Mouse (Mus musculus): ENCODE data around the gene 9930111J21Rik2. TPM values are rescaled to one million over a fixed set of nuclear protein-coding genes. Genes with fewer than 3 reads are reported as not detected.

9930111J21Rik2 gene
- polyA plus RNA-seq, 1 experiment from 2014 or later: 0.48 TPM

GRCm38 (mm10) chr11:49086858-49087361 is 35.9 kb upstream of the 9930111J21Rik2 start:
- H3K36me3 ChIP-seq (ENCODE audit: control insufficient read depth, insufficient read depth): no peaks in the 10 kb centered on the region
- no peak for TF ChIP-seq CTCF (IDR thresholded peaks at IDR 0.05; ENCODE audit: low read depth)
- 59% methylated on average over 6 of the region's 6 CpGs for WGBS
- peak overlapping the region; percentile 41; the same call in 1 of the 2 replicates for H3K27ac ChIP-seq (ENCODE audit: low read depth, low read length)
- peak overlapping the region; percentile 67 for H3K4me2 ChIP-seq (replicated peaks; ENCODE audit: low read depth)
- H3K9me3 ChIP-seq (ENCODE audit: control insufficient read depth): no peaks in the 10 kb centered on the region
- ATAC-seq: no peak
- H3K4me1 ChIP-seq (replicated peaks; ENCODE audit: control insufficient read depth, insufficient read depth, low read length): peaks cover 12% of the 10 kb centered on the region; the same call in 1 of the 2 replicates
- H3K9ac ChIP-seq (ENCODE audit: low read depth, low read length): peak overlapping the region; percentile 43; the same call in 1 of the 2 replicates
- H3K27me3 ChIP-seq (replicated peaks; ENCODE audit: control insufficient read depth, insufficient read depth, low read length): no peaks in the 10 kb centered on the region
- H3K4me3 ChIP-seq (ENCODE audit: low read depth, low read length): peak overlapping the region; percentile 28; the same call in 1 of the 2 replicates

DNA sequence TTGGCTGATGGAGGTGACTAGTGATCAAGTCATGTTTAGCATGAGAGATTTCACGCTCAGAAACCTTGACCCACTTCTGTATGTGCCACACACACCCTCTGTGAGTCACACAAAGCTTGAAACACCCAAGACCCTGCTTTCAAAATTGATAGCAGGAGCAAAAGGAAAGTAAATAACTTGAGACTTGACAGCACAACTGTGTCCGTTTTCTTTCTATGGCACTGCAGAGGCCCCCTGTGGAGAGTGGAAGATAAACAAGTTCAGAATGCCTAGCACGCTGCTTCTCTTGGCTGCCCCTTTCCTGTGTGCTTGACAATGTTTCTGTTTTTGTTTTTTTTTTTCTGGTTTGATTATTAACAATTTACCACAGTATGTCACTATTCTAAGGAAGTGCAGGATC is 33.8 kb upstream of the 9930111J21Rik2 start:
- H3K4me1 ChIP-seq (replicated peaks; ENCODE audit: control insufficient read depth, insufficient read depth, low read length): peaks cover 7% of the 10 kb centered on the region; the same call in 1 of the 2 replicates
- no peak overlapping the region for H3K27ac ChIP-seq (ENCODE audit: low read depth, low read length)
- no peaks in the 10 kb centered on the region for H3K9me3 ChIP-seq (ENCODE audit: control insufficient read depth)
- H3K36me3 ChIP-seq (ENCODE audit: control insufficient read depth, insufficient read depth): no peaks in the 10 kb centered on the region
- TF ChIP-seq CTCF (IDR thresholded peaks at IDR 0.05; ENCODE audit: low read depth): peak; percentile 61
- no peak for ATAC-seq
- no peak overlapping the region for H3K4me2 ChIP-seq (replicated peaks; ENCODE audit: low read depth)
- H3K27me3 ChIP-seq (replicated peaks; ENCODE audit: control insufficient read depth, insufficient read depth, low read length): no peaks in the 10 kb centered on the region
- WGBS: 18% methylated on average over 3 of the region's 3 CpGs
- no peak overlapping the region for H3K9ac ChIP-seq (ENCODE audit: low read depth, low read length)
- H3K4me3 ChIP-seq (ENCODE audit: low read depth, low read length): no peak overlapping the region

DNA sequence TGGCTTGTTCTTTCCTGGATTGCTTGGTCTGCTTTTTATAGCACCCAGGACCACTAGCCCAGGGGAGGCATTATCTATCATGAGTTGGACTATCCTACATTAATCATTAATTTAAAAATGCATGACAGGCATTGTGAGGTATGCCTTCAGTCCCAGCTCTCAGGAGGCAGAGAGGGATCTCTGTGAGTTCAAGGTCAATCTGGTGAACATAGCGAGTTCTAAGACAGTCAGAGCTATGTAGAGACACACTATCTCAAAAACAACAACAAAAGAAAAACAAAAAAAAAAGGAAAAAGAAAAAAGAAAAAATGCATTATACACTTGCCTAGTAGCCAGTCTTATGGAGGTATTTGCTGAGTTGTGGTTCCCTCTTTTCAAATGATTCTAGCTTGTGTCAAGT is 33.3 kb upstream of the 9930111J21Rik2 start:
- Histone ChIP-seq H3K27ac (ENCODE audit: low read depth, low read length) (no peak overlapping the region), H3K4me3 (ENCODE audit: low read depth, low read length) (no peak overlapping the region), H3K4me1 (replicated peaks; ENCODE audit: control insufficient read depth, insufficient read depth, low read length) (peaks cover 6% of the 10 kb centered on the region; the same call in 1 of the 2 replicates), H3K4me2 (replicated peaks; ENCODE audit: low read depth) (no peak overlapping the region), H3K9me3 (ENCODE audit: control insufficient read depth) (no peaks in the 10 kb centered on the region), H3K36me3 (ENCODE audit: control insufficient read depth, insufficient read depth) (no peaks in the 10 kb centered on the region), H3K9ac (ENCODE audit: low read depth, low read length) (no peak overlapping the region), H3K27me3 (replicated peaks; ENCODE audit: control insufficient read depth, insufficient read depth, low read length) (no peaks in the 10 kb centered on the region)
- 48% methylated on average over 1 of the region's 1 CpGs for WGBS
- no peak for ATAC-seq
- TF ChIP-seq CTCF (IDR thresholded peaks at IDR 0.05; ENCODE audit: low read depth): no peak

- no peak for ATAC-seq
- no peak overlapping the region for H3K27ac ChIP-seq (ENCODE audit: low read depth, low read length)
- H3K9ac ChIP-seq (ENCODE audit: low read depth, low read length): no peak overlapping the region
- no peaks in the 10 kb centered on the region for H3K36me3 ChIP-seq (ENCODE audit: control insufficient read depth, insufficient read depth)
- H3K27me3 ChIP-seq (replicated peaks; ENCODE audit: control insufficient read depth, insufficient read depth, low read length): no peaks in the 10 kb centered on the region
- H3K4me3 ChIP-seq (ENCODE audit: low read depth, low read length): no peak overlapping the region
- H3K4me2 ChIP-seq (replicated peaks; ENCODE audit: low read depth): no peak overlapping the region
- 82% methylated on average over 3 of the region's 3 CpGs for WGBS
- TF ChIP-seq CTCF (IDR thresholded peaks at IDR 0.05; ENCODE audit: low read depth): no peak
- H3K9me3 ChIP-seq (ENCODE audit: control insufficient read depth): no peaks in the 10 kb centered on the region
- H3K4me1 ChIP-seq (replicated peaks; ENCODE audit: control insufficient read depth, insufficient read depth, low read length): peaks cover 4% of the 10 kb centered on the region; the same call in 1 of the 2 replicates
Observed at GRCm38 (mm10) chr11:49083808-49084207, 32.8 kb upstream of the 9930111J21Rik2 start.

GRCm38 (mm10) chr11:49083146-49083545 is 32.1 kb upstream of the 9930111J21Rik2 start:
- Histone ChIP-seq H3K4me3 (ENCODE audit: low read depth, low read length) (no peak overlapping the region), H3K27me3 (replicated peaks; ENCODE audit: control insufficient read depth, insufficient read depth, low read length) (no peaks in the 10 kb centered on the region), H3K9ac (ENCODE audit: low read depth, low read length) (no peak overlapping the region), H3K27ac (ENCODE audit: low read depth, low read length) (no peak overlapping the region), H3K4me1 (replicated peaks; ENCODE audit: control insufficient read depth, insufficient read depth, low read length) (peaks cover 9% of the 10 kb centered on the region), H3K4me2 (replicated peaks; ENCODE audit: low read depth) (no peak overlapping the region), H3K9me3 (ENCODE audit: control insufficient read depth) (no peaks in the 10 kb centered on the region), H3K36me3 (ENCODE audit: control insufficient read depth, insufficient read depth) (no peaks in the 10 kb centered on the region)
- 0 out of 2 replicates have a peak, but pooled peaks have one; percentile 20 for ATAC-seq
- WGBS: 67% methylated on average over 1 of the region's 1 CpGs
- no peak for TF ChIP-seq CTCF (IDR thresholded peaks at IDR 0.05; ENCODE audit: low read depth)

- H3K27ac ChIP-seq (ENCODE audit: low read depth, low read length): no peak overlapping the region
- H3K9ac ChIP-seq (ENCODE audit: low read depth, low read length): no peak overlapping the region
- H3K27me3 ChIP-seq (replicated peaks; ENCODE audit: control insufficient read depth, insufficient read depth, low read length): no peaks in the 10 kb centered on the region
- H3K4me2 ChIP-seq (replicated peaks; ENCODE audit: low read depth): no peak overlapping the region
- 71% methylated on average over 3 of the region's 3 CpGs for WGBS
- no peaks in the 10 kb centered on the region for H3K9me3 ChIP-seq (ENCODE audit: control insufficient read depth)
- TF ChIP-seq CTCF (IDR thresholded peaks at IDR 0.05; ENCODE audit: low read depth): no peak
- H3K4me1 ChIP-seq (replicated peaks; ENCODE audit: control insufficient read depth, insufficient read depth, low read length): peaks cover 9% of the 10 kb centered on the region
- no peak overlapping the region for H3K4me3 ChIP-seq (ENCODE audit: low read depth, low read length)
- H3K36me3 ChIP-seq (ENCODE audit: control insufficient read depth, insufficient read depth): no peaks in the 10 kb centered on the region
- no peak for ATAC-seq
Observed at GRCm38 (mm10) chr11:49081886-49082285, 30.8 kb upstream of the 9930111J21Rik2 start.

All from intestine, postnatal 0 days (tissue).